In genomic region chr2:86464442-86465109, GRCm38 (mm10) we compare ENCODE assay signal across 8 mouse cellular contexts. TPM values are rescaled to one million over a fixed set of nuclear protein-coding genes. Genes with fewer than 3 reads are reported as not detected.
DNase-seq lines count a peak whose midpoint lies in the region; ATAC-seq and TF ChIP-seq lines count a peak whose summit lies in the region.

No protein-coding gene starts in this region.

- intact Hi-C loops in heart, adult 2 months (cut with DNase I) = loop anchor here (1.0 to 5.0 kb wide), 2 partner anchors 739 to 1342 kb away; no protein-coding TSS in a partner anchor

- peak; percentile 9 for DNase-seq in cerebellum, adult 11 months
- DNase-seq in cerebellum, postnatal 36 days = peak; percentile 21 to 39
- DNase-seq in heart, adult 2 months = peak; percentile 21 to 42
- peak; percentile 27 for DNase-seq in kidney, adult 2 months
- DNase-seq in limb, embryonic 10.5 days (ENCODE audit: low spot score) = peak; percentile 65

- H3K4me1 ChIP-seq in heart, adult 2 months (ENCODE audit: control insufficient read depth, insufficient read depth, low read length) = no peaks in the 10 kb centered on the region
- H3K4me1 ChIP-seq in kidney, adult 2 months (ENCODE audit: control insufficient read depth, insufficient read depth, low read length) = no peaks in the 10 kb centered on the region
- no peaks in the 10 kb centered on the region for H3K4me1 ChIP-seq in limb, embryonic 10.5 days
- no peaks in the 10 kb centered on the region for H3K4me1 ChIP-seq in midbrain, embryonic 16.5 days (ENCODE audit: control insufficient read depth, insufficient read depth, low read length)
- H3K4me1 ChIP-seq in testis, adult 2 months (ENCODE audit: control insufficient read depth, insufficient read depth, low read length) = no peaks in the 10 kb centered on the region

- no peak for TF ChIP-seq EP300 in heart, adult 2 months (IDR thresholded peaks at IDR 0.05; ENCODE audit: insufficient read depth, low read depth, low read length)

- 21% methylated on average over 10 of the region's 10 CpGs for WGBS in heart, adult 2 months
- WGBS in kidney, adult 2 months = 32% methylated on average over 10 of the region's 10 CpGs
- 46% methylated on average over 10 of the region's 10 CpGs for WGBS in limb, embryonic 10.5 days
- WGBS in midbrain, embryonic 16.5 days = 38% methylated on average over 10 of the region's 10 CpGs

- TF ChIP-seq CTCF in heart, adult 2 months (IDR thresholded peaks at IDR 0.05) = peak; percentile 87
- TF ChIP-seq CTCF in kidney, adult 2 months (conservative IDR thresholded peaks at IDR 0.05; ENCODE audit: insufficient read depth, insufficient read length, low read depth, low read length) = peak; percentile 59
- TF ChIP-seq CTCF in testis, adult 2 months (IDR thresholded peaks at IDR 0.05; ENCODE audit: control insufficient read depth, insufficient read depth, insufficient replicate concordance, low read depth, low read length) = peak; percentile 67

- H3K27me3 ChIP-seq in heart, adult 2 months (ENCODE audit: control insufficient read depth, insufficient read depth, low read length) = no peaks in the 10 kb centered on the region
- no peaks in the 10 kb centered on the region for H3K27me3 ChIP-seq in kidney, adult 2 months (replicated peaks; ENCODE audit: control insufficient read depth, insufficient read depth, low read length)
- H3K27me3 ChIP-seq in limb, embryonic 10.5 days (ENCODE audit: low read depth, poor library complexity, severe bottlenecking) = no peaks in the 10 kb centered on the region
- H3K27me3 ChIP-seq in midbrain, embryonic 16.5 days (ENCODE audit: control insufficient read depth, insufficient read depth, low read depth, low read length) = no peaks in the 10 kb centered on the region
- H3K27me3 ChIP-seq in testis, adult 2 months (ENCODE audit: control insufficient read depth, insufficient read depth, low read length) = no peaks in the 10 kb centered on the region

- no peak for TF ChIP-seq POLR2A in heart, adult 2 months (IDR thresholded peaks at IDR 0.05; ENCODE audit: insufficient read depth, low read depth, low read length)
- no peak for TF ChIP-seq POLR2A in kidney, adult 2 months (IDR thresholded peaks at IDR 0.05; ENCODE audit: low read depth, low read length)
- TF ChIP-seq POLR2A in testis, adult 2 months (IDR thresholded peaks at IDR 0.05; ENCODE audit: control insufficient read depth, low read depth, low read length) = no peak

- no peaks in the 10 kb centered on the region for H3K36me3 ChIP-seq in heart, adult 2 months (ENCODE audit: control insufficient read depth, insufficient read depth, low read length)
- no peaks in the 10 kb centered on the region for H3K36me3 ChIP-seq in kidney, adult 2 months (ENCODE audit: control insufficient read depth, insufficient read depth, low read length)
- no peaks in the 10 kb centered on the region for H3K36me3 ChIP-seq in limb, embryonic 10.5 days
- H3K36me3 ChIP-seq in midbrain, embryonic 16.5 days (ENCODE audit: control insufficient read depth, insufficient read depth, low read length) = no peaks in the 10 kb centered on the region
- no peaks in the 10 kb centered on the region for H3K36me3 ChIP-seq in testis, adult 2 months (ENCODE audit: control insufficient read depth, insufficient read depth, low read length)

- H3K27ac ChIP-seq in heart, adult 2 months = no peak overlapping the region
- no peak overlapping the region for H3K27ac ChIP-seq in kidney, adult 2 months (ENCODE audit: insufficient read depth, low read depth, low read length)
- no peak overlapping the region for H3K27ac ChIP-seq in limb, embryonic 10.5 days
- no peak overlapping the region for H3K27ac ChIP-seq in midbrain, embryonic 16.5 days (ENCODE audit: low read length)
- no peak overlapping the region for H3K27ac ChIP-seq in testis, adult 2 months (ENCODE audit: control insufficient read depth, insufficient read depth, low read depth, low read length)

- H3K4me3 ChIP-seq in heart, adult 2 months = no peak overlapping the region
- H3K4me3 ChIP-seq in kidney, adult 2 months (ENCODE audit: insufficient read depth, low read depth, low read length) = no peak overlapping the region
- H3K4me3 ChIP-seq in limb, embryonic 10.5 days = no peak overlapping the region
- no peak overlapping the region for H3K4me3 ChIP-seq in midbrain, embryonic 16.5 days (ENCODE audit: low read depth, low read length)
- no peak overlapping the region for H3K4me3 ChIP-seq in testis, adult 2 months (ENCODE audit: control insufficient read depth, low read depth, low read length)

- H3K9ac ChIP-seq in heart, adult 2 months (ENCODE audit: low read depth, low read length) = no peak overlapping the region
- no peak overlapping the region for H3K9ac ChIP-seq in midbrain, embryonic 16.5 days (ENCODE audit: low read depth, low read length)

- H3K9me3 ChIP-seq in limb, embryonic 10.5 days (replicated peaks) = no peaks in the 10 kb centered on the region
- no peaks in the 10 kb centered on the region for H3K9me3 ChIP-seq in midbrain, embryonic 16.5 days (replicated peaks; ENCODE audit: control insufficient read depth, low read length, poor library complexity, severe bottlenecking)

- no peaks in the 10 kb centered on the region for H3K79me2 ChIP-seq in heart, adult 2 months (replicated peaks; ENCODE audit: control insufficient read depth, insufficient read depth, low read length)

- peak overlapping the region; percentile 26; the same call in 1 of the 2 replicates for H3K4me2 ChIP-seq in midbrain, embryonic 16.5 days (ENCODE audit: low read length)

- no peak for ATAC-seq in cerebellum, adult (ENCODE audit: insufficient number of reproducible peaks, low FRiP score, low TSS enrichment)
- no peak for ATAC-seq in midbrain, embryonic 16.5 days

RNA-seq across cellular contexts. Expression of gene Olfr1066, which starts 8.5 kb away (rescaled TPM):
- total RNA-seq in heart, adult 2 months (2021) = not detected
- not detected in 2 replicates for polyA plus RNA-seq in heart, adult 2 months (2012; rRNA removed)
- polyA plus RNA-seq in kidney, adult 2 months (2012; rRNA removed) = not detected in 2 replicates
- polyA plus RNA-seq in limb, embryonic 10.5 days (2016; fragmentation: Nextera tagmentation; extraction: Ambion mirVana) = not detected in 2 replicates
- not detected in 2 replicates for polyA plus RNA-seq in midbrain, embryonic 16.5 days (2015; fragmentation: Nextera tagmentation; extraction: Ambion mirVana)
- not detected in 2 replicates for polyA plus RNA-seq in testis, adult 2 months (2012; rRNA removed)

RNA-seq across cellular contexts. Expression of gene Olfr1065, which starts 14.2 kb away (rescaled TPM):
- not detected for total RNA-seq in heart, adult 2 months (2021)
- polyA plus RNA-seq in heart, adult 2 months (2012; rRNA removed) = not detected in 2 replicates
- not detected in 2 replicates for polyA plus RNA-seq in kidney, adult 2 months (2012; rRNA removed)
- not detected in 2 replicates for polyA plus RNA-seq in limb, embryonic 10.5 days (2016; fragmentation: Nextera tagmentation; extraction: Ambion mirVana)
- polyA plus RNA-seq in midbrain, embryonic 16.5 days (2015; fragmentation: Nextera tagmentation; extraction: Ambion mirVana) = not detected in 2 replicates
- polyA plus RNA-seq in testis, adult 2 months (2012; rRNA removed) = not detected in 2 replicates

RNA-seq across cellular contexts. Expression of gene Olfr228, which starts 22.6 kb away (rescaled TPM):
- not detected for total RNA-seq in heart, adult 2 months (2021)
- polyA plus RNA-seq in heart, adult 2 months (2012; rRNA removed) = not detected in 2 replicates
- not detected in 2 replicates for polyA plus RNA-seq in kidney, adult 2 months (2012; rRNA removed)
- polyA plus RNA-seq in limb, embryonic 10.5 days (2016; fragmentation: Nextera tagmentation; extraction: Ambion mirVana) = not detected in 2 replicates
- polyA plus RNA-seq in midbrain, embryonic 16.5 days (2015; fragmentation: Nextera tagmentation; extraction: Ambion mirVana) = not detected in 2 replicates
- polyA plus RNA-seq in testis, adult 2 months (2012; rRNA removed) = not detected in 2 replicates

RNA-seq across cellular contexts. Expression of gene Olfr1062, which starts 38.0 kb away (rescaled TPM):
- not detected for total RNA-seq in heart, adult 2 months (2021)
- not detected in 2 replicates for polyA plus RNA-seq in heart, adult 2 months (2012; rRNA removed)
- not detected in 2 replicates for polyA plus RNA-seq in kidney, adult 2 months (2012; rRNA removed)
- not detected in 2 replicates for polyA plus RNA-seq in limb, embryonic 10.5 days (2016; fragmentation: Nextera tagmentation; extraction: Ambion mirVana)
- not detected in 2 replicates for polyA plus RNA-seq in midbrain, embryonic 16.5 days (2015; fragmentation: Nextera tagmentation; extraction: Ambion mirVana)
- polyA plus RNA-seq in testis, adult 2 months (2012; rRNA removed) = not detected in 2 replicates

RNA-seq across cellular contexts. Expression of gene Olfr1076, which starts 43.7 kb away (rescaled TPM):
- not detected for total RNA-seq in heart, adult 2 months (2021)
- not detected in 2 replicates for polyA plus RNA-seq in heart, adult 2 months (2012; rRNA removed)
- polyA plus RNA-seq in kidney, adult 2 months (2012; rRNA removed) = not detected in 2 replicates
- polyA plus RNA-seq in limb, embryonic 10.5 days (2016; fragmentation: Nextera tagmentation; extraction: Ambion mirVana) = not detected in 2 replicates
- not detected in 2 replicates for polyA plus RNA-seq in midbrain, embryonic 16.5 days (2015; fragmentation: Nextera tagmentation; extraction: Ambion mirVana)
- not detected in 2 replicates for polyA plus RNA-seq in testis, adult 2 months (2012; rRNA removed)

Comparison
In these comparisons a context has a peak if more than half of its experiments do, and no peak if none do; other contexts are left out.
1. DNase-seq: peak in every context shown above with its lines; median percentile 65 in limb, embryonic 10.5 days; 32 in heart, adult 2 months; 30 in cerebellum, postnatal 36 days; 27 in kidney, adult 2 months; 9 in cerebellum, adult 11 months.